Mouse (Mus musculus) neural tube, embryonic 11.5 days (tissue): Measurements from ENCODE around the gene Cyfip2. TPM values are rescaled to one million over a fixed set of nuclear protein-coding genes. Genes with fewer than 3 reads are reported as not detected.

Source experiments
- ATAC-seq: fragments of 200-750 bp; cut with Nextera tagmentation; 2 replicates; pipeline ENCODE4 v1.8.0; 2017; ENCODE audit warnings: moderate number of reproducible peaks, mild to moderate bottlenecking, moderate TSS enrichment, moderate library complexity; ENCODE audit not compliant: insufficient read depth, low FRiP score, low TSS enrichment
- DNase-seq: peaks from one replicate; pipeline ENCODE4 v3.0.0-alpha.2; 2015; ENCODE audit warnings: low spot score
- H3K27ac ChIP-seq: fragments of 300-500 bp; sonication (generic); 2 replicates; pipeline ENCODE4 v1.5.1; 2014; ENCODE audit warnings: low read depth, mild to moderate bottlenecking, low read length
- H3K27me3 ChIP-seq: fragments of 300-500 bp; sonication (generic); 2 replicates; pipeline ENCODE4 v1.6.1; 2014; ENCODE audit warnings: mild to moderate bottlenecking, low read length, mixed read lengths; ENCODE audit not compliant: control insufficient read depth, insufficient read depth
- H3K36me3 ChIP-seq: fragments of 300-500 bp; sonication (generic); 2 replicates; pipeline ENCODE4 v1.6.1; 2014; ENCODE audit warnings: mild to moderate bottlenecking, low read length, moderate library complexity, mixed read lengths; ENCODE audit not compliant: control insufficient read depth, insufficient read depth
- H3K4me1 ChIP-seq: fragments of 300-500 bp; sonication (generic); 2 replicates; pipeline ENCODE4 v1.6.1; 2014; ENCODE audit warnings: low read length, mixed read lengths; ENCODE audit not compliant: control insufficient read depth, insufficient read depth
- H3K4me2 ChIP-seq: fragments of 300-500 bp; sonication (generic); 2 replicates; pipeline ENCODE4 v1.6.1; 2014; ENCODE audit warnings: low read depth, mild to moderate bottlenecking, moderate library complexity
- H3K4me3 ChIP-seq: fragments of 300-500 bp; sonication (generic); 2 replicates; pipeline ENCODE4 v1.5.1; 2014; ENCODE audit warnings: low read depth, low read length
- H3K9ac ChIP-seq: fragments of 300-500 bp; sonication (generic); 2 replicates; pipeline ENCODE4 v1.6.1; 2014; ENCODE audit warnings: mild to moderate bottlenecking, low read length
- H3K9me3 ChIP-seq: fragments of 300-500 bp; sonication (generic); 2 replicates; pipeline ENCODE4 v1.6.1; 2016; ENCODE audit warnings: low read length; ENCODE audit not compliant: control insufficient read depth
- WGBS: fragments of 180-500 bp; shearing (Covaris S2); extraction: QIAGEN DNeasy Blood & Tissue Kit; methylation state at CpG from one replicate; pipeline ENCODE4 v1.1.7; 2014; 5-methylcytosine and 5-hydroxymethylcytosine counted together
- microRNA-seq: library from miRNA; unstranded; fragments of <30 nt; microRNA quantifications from one replicate; pipeline ENCODE4, GENCODE M21; 2016
- polyA plus RNA-seq: library from polyadenylated mRNA; unstranded; fragments of >200 nt; fragmentation: Nextera tagmentation; extraction: Ambion mirVana; gene quantifications from 2 replicates; pipeline ENCODE4 v1.2.1, GENCODE M21; 2014

Cyfip2 gene
- polyA plus RNA-seq, 1 experiment from 2014 or later, result 66.4 TPM

- no peaks in the 10 kb centered on the region for H3K36me3 ChIP-seq
- peaks cover 3% of the 10 kb centered on the region; the same call in 1 of the 2 replicates for H3K27me3 ChIP-seq
- H3K4me3 ChIP-seq, result peak within 1 kb of the TSS; percentile 31
- H3K9ac ChIP-seq, result 0 out of 2 replicates have a peak within 1 kb of the TSS, but pooled peaks have one; percentile 15
- no peak within 1 kb of the TSS for H3K27ac ChIP-seq
- ATAC-seq (no peak; the same call in 1 of the 2 replicates), DNase-seq (peak; percentile 17)
- 3% methylated on average over 40 of the region's 40 CpGs for WGBS
- H3K9me3 ChIP-seq, result no peaks in the 10 kb centered on the region
- H3K4me2 ChIP-seq, result peak within 1 kb of the TSS; percentile 78
- no peaks in the 10 kb centered on the region for H3K4me1 ChIP-seq
Measured at GRCm38 (mm10) chr11:46165866-46166585, 146.6 kb downstream of the Cyfip2 start, which contains the start of gene Nipal4. TSS of gene Nipal4 (minus strand) at chr11:46166508.

GRCm38 (mm10) chr11:46157462-46157861 lies 155.2 kb downstream of the Cyfip2 start:
- no peaks in the 10 kb centered on the region for H3K27me3 ChIP-seq
- H3K9ac ChIP-seq, result no peak overlapping the region
- no peaks in the 10 kb centered on the region for H3K36me3 ChIP-seq
- H3K27ac ChIP-seq, result no peak overlapping the region
- H3K9me3 ChIP-seq, result no peaks in the 10 kb centered on the region
- no peak overlapping the region for H3K4me2 ChIP-seq
- DNase-seq (no peak), ATAC-seq (no peak)
- no peak overlapping the region for H3K4me3 ChIP-seq
- H3K4me1 ChIP-seq, result no peaks in the 10 kb centered on the region

GRCm38 (mm10) chr11:46156945-46157344 lies 155.7 kb downstream of the Cyfip2 start:
- no peak overlapping the region for H3K9ac ChIP-seq
- WGBS, result 90% methylated on average over 8 of the region's 8 CpGs
- H3K27me3 ChIP-seq, result no peaks in the 10 kb centered on the region
- DNase-seq (no peak), ATAC-seq (no peak)
- H3K4me1 ChIP-seq, result no peaks in the 10 kb centered on the region
- H3K4me3 ChIP-seq, result no peak overlapping the region
- no peaks in the 10 kb centered on the region for H3K9me3 ChIP-seq
- H3K4me2 ChIP-seq, result no peak overlapping the region
- H3K27ac ChIP-seq, result no peak overlapping the region
- H3K36me3 ChIP-seq, result no peaks in the 10 kb centered on the region

- no peaks in the 10 kb centered on the region for H3K4me1 ChIP-seq
- WGBS, result 91% methylated on average over 5 of the region's 5 CpGs
- H3K27me3 ChIP-seq, result no peaks in the 10 kb centered on the region
- no peak overlapping the region for H3K9ac ChIP-seq
- H3K36me3 ChIP-seq, result peaks cover 3% of the 10 kb centered on the region
- no peak overlapping the region for H3K4me3 ChIP-seq
- H3K4me2 ChIP-seq, result no peak overlapping the region
- no peak overlapping the region for H3K27ac ChIP-seq
- DNase-seq (no peak), ATAC-seq (no peak)
- H3K9me3 ChIP-seq, result no peaks in the 10 kb centered on the region
Measured at GRCm38 (mm10) chr11:46146619-46147018, 166.0 kb downstream of the Cyfip2 start.

- 88% methylated on average over 11 of the region's 11 CpGs for WGBS
- H3K9me3 ChIP-seq, result no peaks in the 10 kb centered on the region
- DNase-seq (no peak), ATAC-seq (no peak)
- no peak overlapping the region for H3K4me2 ChIP-seq
- H3K27me3 ChIP-seq, result no peaks in the 10 kb centered on the region
- H3K9ac ChIP-seq, result no peak overlapping the region
- H3K36me3 ChIP-seq, result peaks cover 3% of the 10 kb centered on the region
- no peak overlapping the region for H3K4me3 ChIP-seq
- H3K4me1 ChIP-seq, result no peaks in the 10 kb centered on the region
- H3K27ac ChIP-seq, result no peak overlapping the region
Measured at GRCm38 (mm10) chr11:46145163-46145875, 167.3 kb downstream of the Cyfip2 start.

Small RNA genes lying within 50 kb of the gene (microRNA-seq; reads per million reads assigned to microRNA genes)
- gene Mir7239, result not detected

Other genes starting within 250 kb of the Cyfip2 start
- 0.64 and 0.69 TPM in 2 replicates for gene Nipal4, start 146.4 kb downstream of the Cyfip2 start, polyA plus RNA-seq
- 0.50 and 0.54 TPM in 2 replicates for gene Fndc9, start 77.3 kb downstream of the Cyfip2 start, polyA plus RNA-seq
- not detected in 2 replicates for gene Itk, start 76.7 kb upstream of the Cyfip2 start, polyA plus RNA-seq
- not detected in 2 replicates for gene Fam71b, start 83.7 kb upstream of the Cyfip2 start, polyA plus RNA-seq
- gene Med7, start 124.1 kb upstream of the Cyfip2 start, polyA plus RNA-seq, result 87.4 and 94.7 TPM in 2 replicates
- 0.27 TPM in 1 of 2 replicates, not detected in the other for gene Havcr2, start 142.1 kb upstream of the Cyfip2 start, polyA plus RNA-seq
- gene Gm12169, start 211.4 kb upstream of the Cyfip2 start, polyA plus RNA-seq, result not detected in 2 replicates